Mouse (Mus musculus) forebrain, embryonic 14.5 days (tissue): Measurements from ENCODE around the gene Olfr827. TPM values are rescaled to one million over a fixed set of nuclear protein-coding genes. Genes with fewer than 3 reads are reported as not detected.

Source experiments
- ATAC-seq: fragments of 200-750 bp; cut with Nextera tagmentation; 2 replicates; pipeline ENCODE4 v1.8.0; 2017; ENCODE audit warnings: mild to moderate bottlenecking, moderate library complexity
- DNase-seq: peaks from one replicate; pipeline ENCODE4 v3.0.0-alpha.2; 2015; ENCODE audit warnings: low spot score
- H3K27ac ChIP-seq: fragments of 300-500 bp; sonication (generic); 2 replicates; pipeline ENCODE4 v1.5.1; 2014; ENCODE audit warnings: low read depth, mild to moderate bottlenecking, control low read depth, low read length, moderate library complexity
- H3K27me3 ChIP-seq: fragments of 300-500 bp; sonication (generic); replicated peaks from 2 replicates; pipeline ENCODE4 v1.6.1; 2014; ENCODE audit warnings: low read length, control low read depth, mixed read lengths; ENCODE audit not compliant: control insufficient read depth, insufficient read depth
- H3K36me3 ChIP-seq: fragments of 300-500 bp; sonication (generic); 2 replicates; pipeline ENCODE4 v1.6.1; 2014; ENCODE audit warnings: low read length, control low read depth; ENCODE audit not compliant: control insufficient read depth, insufficient read depth
- H3K4me1 ChIP-seq: fragments of 300-500 bp; sonication (generic); 2 replicates; pipeline ENCODE4 v1.6.1; 2014; ENCODE audit warnings: antibody characterized with exemption, low read length, control low read depth; ENCODE audit not compliant: control insufficient read depth, insufficient read depth
- H3K4me2 ChIP-seq: fragments of 300-500 bp; sonication (generic); 2 replicates; pipeline ENCODE4 v1.6.1; 2014; ENCODE audit warnings: mild to moderate bottlenecking, control low read depth, low read length
- H3K4me3 ChIP-seq: fragments of 300-500 bp; sonication (generic); 2 replicates; pipeline ENCODE4 v1.5.1; 2014; ENCODE audit warnings: low read depth, low read length, control low read depth
- H3K9ac ChIP-seq: fragments of 300-500 bp; sonication (generic); 2 replicates; pipeline ENCODE4 v1.6.1; 2014; ENCODE audit warnings: mild to moderate bottlenecking, low read length, control low read depth, moderate library complexity
- H3K9me3 ChIP-seq: fragments of 300-500 bp; sonication (generic); replicated peaks from 2 replicates; pipeline ENCODE4 v1.6.1; 2016; ENCODE audit warnings: low read length, control low read depth, mixed read lengths; ENCODE audit not compliant: control insufficient read depth
- WGBS: fragments of 180-500 bp; shearing (Covaris S2); extraction: QIAGEN DNeasy Blood & Tissue Kit; methylation state at CpG from one replicate; pipeline ENCODE4 v1.1.7; 2014; 5-methylcytosine and 5-hydroxymethylcytosine counted together
- polyA plus RNA-seq: library from polyadenylated mRNA; unstranded; fragments of >200 nt; fragmentation: Nextera tagmentation; extraction: Ambion mirVana; gene quantifications from 2 replicates; pipeline ENCODE4 v1.2.1, GENCODE M21; 2014

The Olfr827 gene
- not detected in 2 replicates for polyA plus RNA-seq

DNA sequence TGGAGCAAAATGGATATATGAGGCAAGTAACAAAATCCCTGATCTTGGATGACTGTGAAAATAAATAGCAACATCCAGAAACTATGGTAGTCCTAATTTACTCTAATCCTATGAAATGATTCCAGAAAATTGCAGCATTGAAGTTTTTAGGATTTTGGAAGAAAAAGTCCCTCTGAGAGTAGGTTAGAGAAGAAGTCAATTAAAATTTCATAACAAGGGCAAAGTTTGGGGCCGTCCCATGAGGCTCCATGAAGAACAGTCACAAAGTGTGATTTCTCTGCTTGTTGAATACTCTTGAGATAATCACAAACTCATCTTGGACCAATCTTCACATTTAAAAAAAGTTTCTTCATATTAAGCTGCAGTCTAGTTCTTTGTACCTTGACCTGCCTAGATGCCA lies at the start of gene Olfr827:
Gene Olfr827, minus strand, starts transcription at position 101 of the 400 bp plus-strand sequence.
- Histone ChIP-seq H3K27ac (no peak within 1 kb of the TSS), H3K9me3 (no peaks in the 10 kb centered on the region), H3K4me2 (no peak within 1 kb of the TSS), H3K4me3 (no peak within 1 kb of the TSS), H3K9ac (no peak within 1 kb of the TSS), H3K4me1 (no peaks in the 10 kb centered on the region), H3K36me3 (no peaks in the 10 kb centered on the region), H3K27me3 (no peaks in the 10 kb centered on the region)
- DNase-seq (no peak), ATAC-seq (no peak)
- WGBS: 90% methylated on average over 1 of the region's 1 CpGs

DNA sequence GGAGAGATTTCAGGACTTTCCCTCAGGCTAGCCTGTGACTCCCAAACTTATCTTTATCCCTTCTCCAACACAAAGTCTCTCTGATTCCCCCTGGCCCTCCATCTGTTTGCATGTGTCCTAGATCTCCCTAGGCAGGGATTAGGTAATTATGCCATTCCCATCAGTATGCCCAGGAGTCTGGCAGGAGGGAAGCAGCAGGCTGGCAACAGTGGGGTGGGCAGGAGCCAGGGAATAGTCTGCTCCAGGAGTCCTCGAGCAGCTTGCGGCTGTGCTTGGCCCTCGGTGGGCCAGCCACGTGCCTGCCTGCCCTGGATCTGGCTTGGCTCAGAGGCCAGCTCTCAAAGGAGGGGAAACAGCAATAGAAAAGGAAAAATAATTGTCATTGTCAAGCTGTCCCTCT lies 49.0 kb upstream of the Olfr827 start:
- Histone ChIP-seq H3K36me3 (no peaks in the 10 kb centered on the region), H3K4me1 (no peaks in the 10 kb centered on the region), H3K4me3 (no peak overlapping the region), H3K27me3 (no peaks in the 10 kb centered on the region), H3K4me2 (no peak overlapping the region), H3K27ac (no peak overlapping the region), H3K9ac (no peak overlapping the region), H3K9me3 (no peaks in the 10 kb centered on the region)
- peak; percentile 52 for DNase-seq
- WGBS: 35% methylated on average over 4 of the region's 4 CpGs
- ATAC-seq: peak; percentile 90

DNA sequence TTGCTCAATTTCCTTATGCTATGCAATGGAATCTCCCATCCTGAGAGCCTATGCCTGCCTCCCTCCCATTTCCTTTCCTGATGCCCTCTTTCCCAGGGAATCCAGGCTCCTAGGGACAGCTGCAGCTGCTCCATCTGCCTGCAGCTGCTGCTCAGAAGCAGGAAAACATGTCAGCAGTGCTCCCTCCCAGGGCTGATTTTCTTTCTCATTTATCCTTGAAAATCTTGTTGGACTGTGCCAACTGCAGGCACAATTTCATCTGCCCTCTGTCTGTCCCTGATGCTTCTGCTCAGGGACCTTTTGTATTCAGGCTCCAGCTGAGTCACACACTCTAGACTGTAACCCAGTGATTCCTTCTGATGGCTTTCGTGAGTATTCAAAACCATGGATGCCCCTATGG lies 45.3 kb upstream of the Olfr827 start:
- Histone ChIP-seq H3K9ac (no peak overlapping the region), H3K4me3 (no peak overlapping the region), H3K4me1 (no peaks in the 10 kb centered on the region), H3K27me3 (no peaks in the 10 kb centered on the region), H3K4me2 (no peak overlapping the region), H3K36me3 (no peaks in the 10 kb centered on the region), H3K27ac (no peak overlapping the region), H3K9me3 (no peaks in the 10 kb centered on the region)
- peak; percentile 28 for DNase-seq
- WGBS: 73% methylated on average over 1 of the region's 1 CpGs
- ATAC-seq: peak; percentile 52

DNA sequence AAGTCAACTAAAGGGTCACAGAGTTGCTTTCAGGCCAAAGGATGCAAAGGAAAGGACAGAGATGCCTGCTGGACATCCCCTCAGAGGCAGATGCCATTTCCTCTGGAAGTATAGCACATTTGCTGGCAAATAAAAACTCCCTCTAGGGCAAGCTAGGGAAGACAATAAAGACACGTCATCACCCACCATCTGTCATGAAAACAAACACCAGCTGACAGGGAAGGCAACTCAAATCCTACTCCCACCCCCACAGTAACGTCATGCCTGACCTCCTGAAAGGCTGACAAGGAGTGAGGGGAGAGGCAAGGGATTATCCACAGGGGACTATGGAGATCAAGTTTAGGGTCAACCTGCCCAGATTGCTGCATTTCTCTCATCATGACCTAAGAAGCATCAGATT lies 30.1 kb upstream of the Olfr827 start:
- WGBS: 11% methylated on average over 2 of the region's 2 CpGs
- H3K4me3 ChIP-seq: no peak overlapping the region
- peak; percentile 72 for ATAC-seq

DNA sequence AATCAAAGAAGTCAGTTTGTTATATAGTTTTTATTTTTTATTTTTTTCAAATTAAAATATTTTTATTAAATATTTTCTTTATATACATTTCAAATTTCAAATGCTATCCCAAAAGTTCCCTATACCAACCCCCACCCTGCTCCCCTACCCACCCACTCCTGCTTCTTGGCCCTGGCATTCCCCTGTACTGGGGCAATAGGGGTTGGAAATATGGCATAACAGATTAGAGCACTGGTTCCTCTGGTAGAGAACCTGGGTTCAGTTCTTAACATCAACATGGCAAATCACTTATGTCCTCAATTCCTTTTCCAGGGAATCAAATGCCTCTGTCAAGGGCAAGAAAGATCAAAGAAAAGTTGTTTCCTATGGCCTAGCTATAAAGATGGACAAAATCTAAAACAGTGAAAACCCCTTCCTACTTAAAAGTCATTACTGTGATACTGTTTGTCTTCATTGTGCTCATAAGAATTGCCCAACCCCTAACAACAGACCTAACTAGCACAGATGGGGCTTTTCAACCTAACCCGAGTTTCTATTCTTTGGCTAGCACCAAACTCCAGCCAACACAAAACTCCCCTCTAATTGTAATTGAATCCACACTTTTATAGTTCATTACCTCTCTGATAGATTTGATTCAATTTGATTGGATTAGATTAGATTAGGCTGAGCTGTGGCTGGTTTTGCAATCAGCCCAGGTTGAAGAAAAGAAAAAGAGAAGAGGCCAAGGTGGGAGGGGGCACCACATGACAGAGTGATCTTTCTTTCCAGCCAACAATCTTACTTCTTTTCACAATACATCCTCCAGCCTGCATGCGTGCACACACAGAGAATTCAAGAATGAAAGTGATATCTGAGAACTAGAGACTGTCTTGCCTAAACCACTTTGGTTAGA lies 24.4 kb upstream of the Olfr827 start:
- 8% methylated on average over 2 of the region's 2 CpGs for WGBS
- H3K27me3 ChIP-seq: no peaks in the 10 kb centered on the region
- H3K4me3 ChIP-seq: no peak overlapping the region
- H3K9ac ChIP-seq: no peak overlapping the region
- no peak overlapping the region for H3K4me2 ChIP-seq
- H3K36me3 ChIP-seq: no peaks in the 10 kb centered on the region
- H3K27ac ChIP-seq: no peak overlapping the region
- H3K4me1 ChIP-seq: 0 out of 2 replicates have a peak, but pooled peaks cover 2% of the 10 kb centered on the region
- DNase-seq: peak; percentile 62
- peak; percentile 71 for ATAC-seq
- no peaks in the 10 kb centered on the region for H3K9me3 ChIP-seq

More for the DNA sequence above, 30.1 kb upstream of the Olfr827 start:
- DNase-seq: peak; percentile 54
- H3K27ac ChIP-seq: no peak overlapping the region
- no peaks in the 10 kb centered on the region for H3K9me3 ChIP-seq
- no peak overlapping the region for H3K9ac ChIP-seq
- H3K4me2 ChIP-seq: no peak overlapping the region
- H3K27me3 ChIP-seq: no peaks in the 10 kb centered on the region
- no peaks in the 10 kb centered on the region for H3K36me3 ChIP-seq
- no peaks in the 10 kb centered on the region for H3K4me1 ChIP-seq

DNA sequence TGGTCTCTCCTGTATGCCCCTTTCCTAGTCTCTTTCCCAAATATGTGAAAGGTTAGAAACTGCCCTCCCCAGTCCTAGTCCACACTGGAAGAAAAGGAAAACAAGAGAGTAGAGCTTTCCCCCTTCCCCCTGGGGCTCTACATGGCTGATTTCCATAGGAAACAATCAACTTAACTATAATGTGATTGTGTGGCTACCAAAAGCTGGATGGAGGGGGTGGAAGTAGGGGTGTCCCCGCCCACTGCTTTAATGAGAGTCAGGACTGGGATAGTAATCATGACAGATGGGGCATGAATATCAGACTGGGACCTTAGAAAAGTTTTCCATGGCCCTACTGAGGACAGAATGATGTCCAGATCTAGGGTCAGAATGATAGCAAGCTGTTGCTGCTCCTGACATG lies 20.4 kb upstream of the Olfr827 start:
- WGBS: 21% methylated on average over 1 of the region's 1 CpGs
- ATAC-seq: no peak

DNA sequence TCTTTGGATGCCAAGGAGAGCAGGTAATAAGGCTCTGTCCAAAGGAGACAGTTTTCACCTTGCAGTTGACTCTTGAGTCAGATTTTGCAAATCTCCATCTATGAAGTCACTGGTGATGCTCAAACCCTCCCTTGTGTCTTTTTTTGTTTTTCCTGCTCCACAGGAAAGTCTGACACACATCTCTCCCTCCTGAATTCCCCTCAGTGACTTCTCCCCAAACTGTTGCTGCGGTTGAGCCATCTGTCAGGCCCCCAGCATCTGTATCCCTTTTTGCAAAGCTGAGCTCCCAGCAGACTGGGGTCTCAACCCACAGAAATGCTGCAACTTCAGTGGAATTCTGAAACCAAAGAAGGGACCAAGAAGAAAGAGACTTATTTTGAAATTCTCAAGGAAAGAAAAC lies 17.9 kb upstream of the Olfr827 start:
- DNase-seq: no peak

More for the DNA sequence above, 20.4 kb upstream of the Olfr827 start:
- Histone ChIP-seq H3K4me3 (no peak overlapping the region), H3K36me3 (no peaks in the 10 kb centered on the region), H3K9ac (no peak overlapping the region), H3K4me2 (no peak overlapping the region), H3K9me3 (no peaks in the 10 kb centered on the region), H3K4me1 (0 out of 2 replicates have a peak, but pooled peaks cover 2% of the 10 kb centered on the region), H3K27ac (no peak overlapping the region), H3K27me3 (no peaks in the 10 kb centered on the region)
- no peak for DNase-seq

DNA sequence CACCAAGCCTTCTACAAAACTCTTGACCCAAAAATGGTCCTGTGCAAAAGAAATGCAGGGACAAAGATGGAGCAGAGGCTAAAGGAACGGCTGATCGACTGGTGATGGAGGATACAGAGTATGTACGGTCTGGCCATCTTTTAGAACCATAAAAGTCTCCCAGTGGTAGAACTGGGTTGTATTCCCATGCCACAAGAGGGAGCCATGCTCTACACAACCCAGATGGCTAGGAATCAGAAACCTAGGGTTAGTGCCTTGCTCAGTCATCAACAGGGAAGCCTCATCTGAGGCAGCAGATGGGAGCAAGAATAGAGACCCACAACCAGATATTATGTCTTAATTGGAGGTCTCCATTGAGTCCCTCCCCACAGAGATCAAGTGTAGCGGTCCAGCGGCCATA lies 15.4 kb upstream of the Olfr827 start:
- no peak overlapping the region for H3K27ac ChIP-seq
- no peaks in the 10 kb centered on the region for H3K36me3 ChIP-seq
- no peak for DNase-seq
- 86% methylated on average over 5 of the region's 5 CpGs for WGBS
- no peak overlapping the region for H3K9ac ChIP-seq
- no peaks in the 10 kb centered on the region for H3K9me3 ChIP-seq
- ATAC-seq: no peak
- no peaks in the 10 kb centered on the region for H3K27me3 ChIP-seq
- no peak overlapping the region for H3K4me3 ChIP-seq
- H3K4me2 ChIP-seq: no peak overlapping the region
- no peaks in the 10 kb centered on the region for H3K4me1 ChIP-seq

More for the DNA sequence above, 17.9 kb upstream of the Olfr827 start:
- H3K9ac ChIP-seq: no peak overlapping the region
- ATAC-seq: no peak
- H3K27me3 ChIP-seq: no peaks in the 10 kb centered on the region
- H3K9me3 ChIP-seq: no peaks in the 10 kb centered on the region
- H3K36me3 ChIP-seq: no peaks in the 10 kb centered on the region
- no peak overlapping the region for H3K27ac ChIP-seq
- H3K4me3 ChIP-seq: no peak overlapping the region
- 85% methylated on average over 1 of the region's 1 CpGs for WGBS
- H3K4me1 ChIP-seq: no peaks in the 10 kb centered on the region
- H3K4me2 ChIP-seq: no peak overlapping the region

DNA sequence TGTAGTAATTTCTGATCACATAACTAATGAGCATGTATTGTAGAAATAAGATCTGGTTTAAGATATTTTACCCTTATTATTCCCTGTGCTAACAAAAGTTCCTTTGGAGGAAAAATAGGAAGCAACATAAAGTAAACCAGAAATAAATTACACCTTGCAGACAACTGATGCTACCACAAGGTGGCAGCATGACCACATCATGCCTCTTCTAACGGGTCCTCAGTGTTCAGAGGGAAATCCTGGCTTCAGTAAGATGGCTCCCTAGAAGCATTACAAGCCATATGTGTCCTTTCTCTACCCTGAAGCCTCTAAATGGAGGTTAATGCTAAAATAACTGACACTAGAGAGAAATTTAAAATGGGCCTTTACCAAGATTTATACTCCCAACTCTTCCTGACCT lies 14.0 kb upstream of the Olfr827 start:
- no peaks in the 10 kb centered on the region for H3K36me3 ChIP-seq
- ATAC-seq (peak; percentile 93), DNase-seq (peak; percentile 87)
- no peaks in the 10 kb centered on the region for H3K4me1 ChIP-seq
- no peak overlapping the region for H3K4me2 ChIP-seq
- no peak overlapping the region for H3K4me3 ChIP-seq
- no peak overlapping the region for H3K27ac ChIP-seq
- 0% methylated on average over 1 of the region's 1 CpGs for WGBS
- H3K9me3 ChIP-seq: no peaks in the 10 kb centered on the region
- H3K27me3 ChIP-seq: no peaks in the 10 kb centered on the region
- no peak overlapping the region for H3K9ac ChIP-seq
